Mouse (Mus musculus): ENCODE measurements at regions not wholly inside any gene's neighbourhood (a gene's known extent, or its start where the extent isn't known, plus 50 kb on each side); places are given as distances from the start of the nearest gene placed in this dataset.
"Not testable (repeated sequence)": the region's sequence is repeated elsewhere in the genome, so short reads cannot be mapped to it uniquely, and the experiment has no call there.

DNA sequence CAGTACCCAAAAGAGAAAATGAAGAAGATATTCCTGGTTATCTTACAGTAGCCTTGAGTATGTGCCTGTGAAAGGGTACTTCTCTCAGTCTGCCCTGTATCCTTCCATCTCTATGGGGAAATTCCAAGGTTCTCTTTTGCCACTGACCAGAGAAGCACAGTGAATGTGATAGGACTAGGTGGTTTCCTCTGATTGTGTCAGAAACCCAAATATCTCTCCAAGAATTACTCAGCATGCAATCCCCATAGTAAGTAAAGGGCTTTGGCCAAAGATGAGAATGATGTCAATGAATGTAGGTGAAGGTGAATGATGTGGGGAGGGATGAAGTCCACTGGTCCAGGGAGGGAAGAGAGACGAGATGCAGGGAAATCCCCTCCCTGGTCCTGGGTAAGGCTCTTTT, 130.8 kb downstream of the Fasl start:
- H3K9ac ChIP-seq (replicated peaks) = no peak overlapping the region
- no peak overlapping the region for H3K27ac ChIP-seq (ENCODE audit: low read depth)
- H3K4me2 ChIP-seq (ENCODE audit: low read depth, low read length) = no peak overlapping the region
- H3K4me1 ChIP-seq (ENCODE audit: insufficient read depth) = no peaks in the 10 kb centered on the region
- no peaks in the 10 kb centered on the region for H3K36me3 ChIP-seq (replicated peaks; ENCODE audit: insufficient read depth, low read length)
- DNase-seq = no peak
- ATAC-seq = no peak
- H3K9me3 ChIP-seq (ENCODE audit: low read length) = no peaks in the 10 kb centered on the region
- 81% methylated on average over 1 of the region's 1 CpGs for WGBS (ENCODE audit: insufficient replicate concordance)
- no peak for TF ChIP-seq EP300 (IDR thresholded peaks at IDR 0.05; ENCODE audit: low read depth)
- TF ChIP-seq CTCF (IDR thresholded peaks at IDR 0.05; ENCODE audit: low read depth) = no peak
- H3K4me3 ChIP-seq (ENCODE audit: low read depth, low read length) = no peak overlapping the region
- no peaks in the 10 kb centered on the region for H3K27me3 ChIP-seq (ENCODE audit: insufficient read depth, low read length)

DNA sequence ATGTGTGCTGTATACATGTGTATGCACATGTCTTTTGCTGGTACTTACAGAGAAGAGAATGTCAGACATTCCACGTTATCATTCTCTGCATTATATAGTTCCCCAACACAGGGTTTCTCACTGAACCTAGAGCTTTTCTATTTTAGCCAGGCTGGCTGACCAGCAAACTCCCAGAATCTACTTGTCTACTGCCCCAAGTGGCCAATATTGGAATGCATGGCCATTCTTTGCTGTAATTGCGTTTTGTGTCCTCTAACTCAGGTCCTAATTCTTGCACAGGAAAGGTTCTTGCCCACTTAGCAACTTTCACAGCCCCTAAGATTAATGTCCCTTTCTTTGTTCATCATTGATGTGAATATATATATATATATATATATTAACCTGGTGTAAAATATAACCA, 138.9 kb downstream of the Fasl start:
- Histone ChIP-seq H3K4me2 (ENCODE audit: low read depth, low read length) (no peak overlapping the region), H3K4me3 (ENCODE audit: low read depth, low read length) (no peak overlapping the region), H3K4me1 (ENCODE audit: insufficient read depth) (no peaks in the 10 kb centered on the region), H3K9me3 (ENCODE audit: low read length) (no peaks in the 10 kb centered on the region), H3K27ac (ENCODE audit: low read depth) (no peak overlapping the region), H3K9ac (replicated peaks) (no peak overlapping the region), H3K36me3 (replicated peaks; ENCODE audit: insufficient read depth, low read length) (no peaks in the 10 kb centered on the region), H3K27me3 (ENCODE audit: insufficient read depth, low read length) (no peaks in the 10 kb centered on the region)
- ATAC-seq = no peak
- 43% methylated on average over 2 of the region's 2 CpGs for WGBS (ENCODE audit: insufficient replicate concordance)
- TF ChIP-seq CTCF (IDR thresholded peaks at IDR 0.05; ENCODE audit: low read depth) (peak; percentile 41), EP300 (IDR thresholded peaks at IDR 0.05; ENCODE audit: low read depth) (no peak)
- DNase-seq = no peak

DNA sequence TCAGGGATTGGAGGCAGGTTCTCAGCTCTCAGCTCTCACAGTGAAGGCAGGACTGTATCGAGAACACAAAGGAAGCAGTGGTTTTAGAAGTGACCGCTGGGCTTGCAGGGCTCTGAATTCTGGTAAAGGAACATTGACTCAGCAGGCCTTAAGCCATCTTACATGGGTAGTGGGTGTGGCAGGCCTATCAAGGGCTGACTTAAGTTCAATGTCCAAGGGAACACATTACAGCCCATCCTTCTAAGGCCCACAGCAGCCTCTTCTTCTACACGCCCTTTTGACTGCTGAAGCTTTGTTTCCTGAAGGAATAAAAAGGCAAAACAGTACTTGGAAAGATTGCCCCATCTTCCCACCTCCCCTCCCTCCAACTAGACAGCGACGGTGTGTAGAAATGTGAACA, 137.6 kb downstream of the Tnfsf18 start:
- DNase-seq (no peak), ATAC-seq (no peak)
- WGBS (ENCODE audit: insufficient replicate concordance) = 74% methylated on average over 5 of the region's 5 CpGs
- Histone ChIP-seq H3K9ac (replicated peaks) (no peak overlapping the region), H3K4me3 (ENCODE audit: low read depth, low read length) (no peak overlapping the region), H3K9me3 (ENCODE audit: low read length) (no peaks in the 10 kb centered on the region), H3K36me3 (replicated peaks; ENCODE audit: insufficient read depth, low read length) (no peaks in the 10 kb centered on the region), H3K4me2 (ENCODE audit: low read depth, low read length) (no peak overlapping the region), H3K27ac (ENCODE audit: low read depth) (no peak overlapping the region), H3K27me3 (ENCODE audit: insufficient read depth, low read length) (no peaks in the 10 kb centered on the region), H3K4me1 (ENCODE audit: insufficient read depth) (no peaks in the 10 kb centered on the region)
- TF ChIP-seq CTCF (IDR thresholded peaks at IDR 0.05; ENCODE audit: low read depth) = no peak

DNA sequence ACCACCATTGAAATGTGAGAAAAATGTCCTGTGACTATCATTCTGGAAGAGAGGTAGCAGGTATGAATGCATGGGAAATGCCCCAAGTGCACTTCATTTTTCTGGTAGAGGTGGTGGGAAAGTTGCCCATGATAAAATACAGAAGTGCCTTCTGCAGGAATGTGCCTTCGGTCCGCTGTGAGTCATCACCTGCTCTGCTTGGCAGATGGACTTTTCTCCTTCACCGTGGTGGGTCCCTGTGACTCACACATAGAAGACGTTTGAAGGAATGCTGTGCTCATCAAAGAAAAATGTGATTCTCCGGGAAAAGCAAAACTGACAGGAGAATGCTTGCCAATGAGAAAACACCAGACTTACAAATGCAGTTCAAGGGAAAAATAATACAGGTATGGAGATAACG, 126.8 kb downstream of the Tnfsf18 start:
- Histone ChIP-seq H3K36me3 (replicated peaks; ENCODE audit: insufficient read depth, low read length) (no peaks in the 10 kb centered on the region), H3K4me3 (ENCODE audit: low read depth, low read length) (no peak overlapping the region), H3K27me3 (ENCODE audit: insufficient read depth, low read length) (no peaks in the 10 kb centered on the region), H3K9me3 (ENCODE audit: low read length) (no peaks in the 10 kb centered on the region), H3K27ac (ENCODE audit: low read depth) (no peak overlapping the region), H3K4me2 (ENCODE audit: low read depth, low read length) (no peak overlapping the region), H3K4me1 (ENCODE audit: insufficient read depth) (no peaks in the 10 kb centered on the region), H3K9ac (replicated peaks) (no peak overlapping the region)
- WGBS (ENCODE audit: insufficient replicate concordance) = 69% methylated on average over 6 of the region's 6 CpGs
- TF ChIP-seq CTCF (IDR thresholded peaks at IDR 0.05; ENCODE audit: low read depth) = no peak
- no peak for DNase-seq
- ATAC-seq = no peak

DNA sequence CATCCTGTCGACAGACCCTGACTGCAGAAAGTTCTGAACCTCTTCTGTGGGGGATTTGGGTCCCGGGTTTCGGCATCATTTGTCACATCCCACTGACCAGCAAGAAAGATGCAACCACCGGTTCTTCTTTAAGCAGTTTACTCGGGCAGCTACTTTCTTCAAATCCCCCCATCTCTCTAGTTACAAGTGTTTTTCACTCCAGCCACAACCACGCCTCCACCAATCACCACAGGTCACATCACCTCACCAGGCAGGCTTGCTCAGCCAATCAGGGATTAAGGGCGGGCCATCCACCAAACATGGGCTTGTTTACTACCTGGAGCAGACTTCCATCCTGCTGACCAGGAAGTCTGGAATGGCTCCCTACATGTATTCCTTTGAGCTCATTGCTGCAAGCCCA, 119.6 kb downstream of the Tnfsf18 start:
- not testable (repeated sequence) for DNase-seq; H3K27me3 ChIP-seq (ENCODE audit: insufficient read depth, low read length); H3K4me1 ChIP-seq (ENCODE audit: insufficient read depth); H3K27ac ChIP-seq (ENCODE audit: low read depth); H3K4me3 ChIP-seq (ENCODE audit: low read depth, low read length); H3K9ac ChIP-seq (replicated peaks); H3K4me2 ChIP-seq (ENCODE audit: low read depth, low read length); H3K9me3 ChIP-seq (ENCODE audit: low read length); ATAC-seq; H3K36me3 ChIP-seq (replicated peaks; ENCODE audit: insufficient read depth, low read length)
- WGBS (ENCODE audit: insufficient replicate concordance) = 80% methylated on average over 6 of the region's 7 CpGs

DNA sequence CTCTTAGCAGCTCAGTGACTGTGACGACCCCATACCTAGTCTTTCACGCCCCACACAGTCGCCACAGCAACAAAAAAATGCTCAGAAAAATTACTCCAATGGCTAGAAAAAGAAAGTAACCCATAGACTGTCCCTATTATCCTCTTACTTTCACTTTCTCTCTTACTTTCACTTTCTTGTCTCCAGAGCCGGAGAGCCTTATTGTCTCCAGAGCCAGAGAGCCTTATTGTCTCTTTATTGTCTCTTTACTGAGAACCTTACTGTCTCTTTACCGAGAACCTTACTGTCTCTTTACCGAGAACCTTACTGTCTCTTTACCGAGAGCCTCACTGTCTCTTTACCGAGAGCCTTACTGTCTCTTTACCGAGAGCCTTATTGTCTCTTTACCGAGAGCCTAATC, 119.2 kb downstream of the Tnfsf18 start:
- not testable (repeated sequence) for H3K27me3 ChIP-seq (ENCODE audit: insufficient read depth, low read length); H3K4me1 ChIP-seq (ENCODE audit: insufficient read depth); DNase-seq; H3K4me2 ChIP-seq (ENCODE audit: low read depth, low read length); H3K9ac ChIP-seq (replicated peaks); H3K27ac ChIP-seq (ENCODE audit: low read depth); ATAC-seq; H3K9me3 ChIP-seq (ENCODE audit: low read length); H3K36me3 ChIP-seq (replicated peaks; ENCODE audit: insufficient read depth, low read length); H3K4me3 ChIP-seq (ENCODE audit: low read depth, low read length)
- WGBS (ENCODE audit: insufficient replicate concordance) = 82% methylated on average over 10 of the region's 10 CpGs

DNA sequence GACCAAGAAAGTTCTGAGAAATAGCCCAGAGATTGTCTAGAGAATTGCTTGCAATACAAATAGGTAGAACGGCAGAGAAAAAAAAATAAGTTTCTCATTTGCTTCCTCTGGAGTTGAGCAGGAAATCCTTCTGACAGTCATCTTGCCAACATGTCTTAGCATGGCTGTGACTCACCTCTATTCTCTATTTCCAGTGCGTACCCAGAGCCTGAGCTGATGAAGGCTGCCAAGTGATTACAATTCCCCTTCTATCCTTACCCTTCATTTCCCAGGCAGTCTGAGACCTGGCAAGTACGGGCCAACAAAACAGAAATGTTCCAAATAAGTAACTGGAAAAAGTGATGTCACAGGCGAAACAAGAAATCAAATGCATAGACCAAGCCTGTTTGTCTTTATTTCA, 113.0 kb downstream of the Tnfsf18 start:
- Histone ChIP-seq H3K4me1 (ENCODE audit: insufficient read depth) (no peaks in the 10 kb centered on the region), H3K27me3 (ENCODE audit: insufficient read depth, low read length) (no peaks in the 10 kb centered on the region), H3K4me2 (ENCODE audit: low read depth, low read length) (no peak overlapping the region), H3K4me3 (ENCODE audit: low read depth, low read length) (no peak overlapping the region), H3K36me3 (replicated peaks; ENCODE audit: insufficient read depth, low read length) (no peaks in the 10 kb centered on the region), H3K9me3 (ENCODE audit: low read length) (no peaks in the 10 kb centered on the region), H3K27ac (ENCODE audit: low read depth) (no peak overlapping the region), H3K9ac (replicated peaks) (no peak overlapping the region)
- ATAC-seq = no peak
- WGBS (ENCODE audit: insufficient replicate concordance) = 65% methylated on average over 4 of the region's 4 CpGs
- DNase-seq = no peak
- TF ChIP-seq EP300 (IDR thresholded peaks at IDR 0.05; ENCODE audit: low read depth) (no peak), CTCF (IDR thresholded peaks at IDR 0.05; ENCODE audit: low read depth) (no peak)
